Mouse (Mus musculus): ENCODE data around the gene Zfp82. TPM values are rescaled to one million over a fixed set of nuclear protein-coding genes. Genes with fewer than 3 reads are reported as not detected.

Zfp82 gene
- total RNA-seq (2012; rRNA removed) = 2.2 and 2.4 TPM in 2 replicates
- polyA plus RNA-seq (2012; ENCODE audit: insufficient read depth in 1 of 2, insufficient read length in 2 of 2, low read depth in 1 of 2, low replicate concordance in 2 of 2, missing spikeins in 1 of 2) = 1 to 10 TPM in 1 of 2 experiments, not detected in 1; 2.0 TPM

DNA sequence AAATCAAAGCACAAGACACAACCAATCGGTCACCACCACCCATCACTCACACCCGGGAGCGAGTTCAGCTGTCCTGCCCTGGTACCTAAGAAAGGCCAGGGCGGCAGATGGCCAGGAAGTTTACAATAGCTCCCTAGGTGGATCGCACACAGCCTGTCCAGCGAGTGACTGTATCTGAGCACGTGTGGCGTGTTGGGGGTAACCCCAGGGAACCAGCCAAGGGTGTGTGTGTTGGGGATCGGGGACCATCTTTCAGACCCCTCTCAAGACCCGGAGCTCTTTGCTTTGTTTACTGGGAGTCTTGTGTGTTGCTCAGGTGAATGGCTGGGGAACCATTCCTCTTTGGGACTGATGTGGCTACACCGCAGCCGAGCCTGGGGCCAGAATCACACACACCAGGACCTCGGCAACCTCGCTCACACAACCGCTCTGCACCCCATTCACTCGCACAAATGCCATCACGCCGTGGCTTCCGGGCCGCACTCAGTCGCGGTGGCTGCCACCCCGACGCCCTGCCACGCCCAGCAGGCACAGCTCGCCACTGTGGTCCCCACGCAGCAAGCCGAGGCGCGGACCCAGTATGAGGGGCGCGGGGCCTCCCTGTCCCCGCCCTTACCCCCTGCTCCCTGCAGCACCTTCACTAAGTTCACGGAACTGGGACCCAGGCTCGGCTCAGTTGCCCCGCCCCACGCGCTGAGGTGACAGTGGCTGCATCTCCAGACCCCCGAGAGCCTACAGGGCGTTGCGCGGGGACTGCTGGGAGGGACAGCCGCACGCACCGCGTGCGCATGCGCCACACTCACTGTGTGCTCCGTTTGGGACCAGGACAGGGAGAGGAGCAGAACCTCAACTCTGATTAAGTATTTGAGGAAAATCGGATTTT, at the start of gene Zfp82:
Gene Zfp82 (minus strand): TSS at position 755 of the 883 bp plus-strand sequence.
- Histone ChIP-seq H3K27ac (ENCODE audit: control insufficient read depth, low read depth, low read length) (peak within 1 kb of the TSS; percentile 3; the same call in 1 of the 2 replicates), H3K79me2 (ENCODE audit: control insufficient read depth, insufficient read depth, low read length, poor library complexity) (no peaks in the 10 kb centered on the region; the same call in 1 of the 2 replicates), H3K4me3 (ENCODE audit: control insufficient read depth in 1 of 2, insufficient read depth in 1 of 2, low read depth in 2 of 2, low read length in 2 of 2) (peak within 1 kb of the TSS; percentile 70 to 88), H3K27me3 (ENCODE audit: control insufficient read depth in 1 of 2, insufficient read depth in 2 of 2, low read length in 2 of 2) (no peaks in the 10 kb centered on the region), H3K36me3 (ENCODE audit: control insufficient read depth in 1 of 2, insufficient read depth in 2 of 2, low read length in 2 of 2) (no peaks in the 10 kb centered on the region), H3K9me3 (replicated peaks; ENCODE audit: insufficient read depth, low read length) (no peaks in the 10 kb centered on the region), H3K4me1 (ENCODE audit: control insufficient read depth in 1 of 2, insufficient read depth in 2 of 2, low read length in 2 of 2) (no peaks in the 10 kb centered on the region), H3K9ac (ENCODE audit: control insufficient read depth, low read depth, low read length, poor library complexity, severe bottlenecking) (peak within 1 kb of the TSS; percentile 57)
- TF ChIP-seq ZC3H11A (IDR thresholded peaks at IDR 0.05; ENCODE audit: low read depth, low read length) (no peak), MYB (IDR thresholded peaks at IDR 0.05; ENCODE audit: low read depth, low read length) (no peak), NRF1 (IDR thresholded peaks at IDR 0.05; ENCODE audit: insufficient read depth, low read depth, low read length, poor library complexity, severe bottlenecking) (peak; percentile 87), CTCF (IDR thresholded peaks at IDR 0.05 in 2 of 3, conservative IDR thresholded peaks at IDR 0.05 in 1 of 3; ENCODE audit: control insufficient read depth in 1 of 3, insufficient read depth in 1 of 3, low read depth in 2 of 3, low read length in 3 of 3, poor library complexity in 1 of 3, severe bottlenecking in 1 of 3) (no peak), RAD21 (IDR thresholded peaks at IDR 0.05; ENCODE audit: low read depth, low read length) (no peak), POLR2AphosphoS2 (IDR thresholded peaks at IDR 0.05; ENCODE audit: low read length) (peak; percentile 69; the same call in 1 of the 2 replicates), JUND (IDR thresholded peaks at IDR 0.05; ENCODE audit: low read depth, low read length) (no peak), MAX (IDR thresholded peaks at IDR 0.05; ENCODE audit: low read length) (peak; percentile 25; the same call in 1 of the 2 replicates), HCFC1 (IDR thresholded peaks at IDR 0.05; ENCODE audit: low read depth, low read length) (peak; percentile 72), CHD1 (IDR thresholded peaks at IDR 0.05; ENCODE audit: low read depth, low read length) (no peak), MAZ (IDR thresholded peaks at IDR 0.05; ENCODE audit: low read depth, low read length) (0 out of 2 replicates have a peak, but pooled peaks have one; percentile 74), POLR2A (IDR thresholded peaks at IDR 0.05; ENCODE audit: control insufficient read depth in 1 of 2, insufficient read depth in 1 of 2, low read depth in 1 of 2, low read length in 2 of 2, poor library complexity in 1 of 2) (peak; percentile 42 to 75), NELFE (IDR thresholded peaks at IDR 0.05; ENCODE audit: low read depth, low read length) (peak; percentile 76), ZMIZ1 (IDR thresholded peaks at IDR 0.05; ENCODE audit: low read depth, low read length) (peak; percentile 75), MXI1 (IDR thresholded peaks at IDR 0.05; ENCODE audit: low read depth, low read length) (peak; percentile 70), E2F4 (IDR thresholded peaks at IDR 0.05; ENCODE audit: borderline replicate concordance, low read depth, low read length) (no peak), CHD2 (IDR thresholded peaks at IDR 0.05; ENCODE audit: low read length) (no peak), MYC (IDR thresholded peaks at IDR 0.05; ENCODE audit: low read depth, low read length) (peak; percentile 52; the same call in 1 of the 2 replicates), MEF2A (IDR thresholded peaks at IDR 0.05; ENCODE audit: extremely low read depth, insufficient replicate concordance, low read depth, low read length, poor library complexity, severe bottlenecking) (no peak), ELF1 (IDR thresholded peaks at IDR 0.05; ENCODE audit: low read depth, low read length) (peak; percentile 28; the same call in 1 of the 2 replicates), TBP (IDR thresholded peaks at IDR 0.05; ENCODE audit: low read depth, low read length) (peak; percentile 70; the same call in 1 of the 2 replicates), SIN3A (IDR thresholded peaks at IDR 0.05; ENCODE audit: low read length) (peak; percentile 48), GABPA (IDR thresholded peaks at IDR 0.05; ENCODE audit: low read depth, low read length) (no peak)
- peak; percentile 95 for DNase-seq (ENCODE audit: low read depth, low spot score)
